Mouse (Mus musculus) cerebral cortex, adult 2 months (tissue): ENCODE measurements around the gene Slc39a2.

Source experiments
- WGBS: fragments of 180-500 bp; shearing (Covaris S2); methylation state at CpG from one replicate; pipeline ENCODE4 v1.1.7; 2018; 5-methylcytosine and 5-hydroxymethylcytosine counted together

Gene Slc39a2

DNA sequence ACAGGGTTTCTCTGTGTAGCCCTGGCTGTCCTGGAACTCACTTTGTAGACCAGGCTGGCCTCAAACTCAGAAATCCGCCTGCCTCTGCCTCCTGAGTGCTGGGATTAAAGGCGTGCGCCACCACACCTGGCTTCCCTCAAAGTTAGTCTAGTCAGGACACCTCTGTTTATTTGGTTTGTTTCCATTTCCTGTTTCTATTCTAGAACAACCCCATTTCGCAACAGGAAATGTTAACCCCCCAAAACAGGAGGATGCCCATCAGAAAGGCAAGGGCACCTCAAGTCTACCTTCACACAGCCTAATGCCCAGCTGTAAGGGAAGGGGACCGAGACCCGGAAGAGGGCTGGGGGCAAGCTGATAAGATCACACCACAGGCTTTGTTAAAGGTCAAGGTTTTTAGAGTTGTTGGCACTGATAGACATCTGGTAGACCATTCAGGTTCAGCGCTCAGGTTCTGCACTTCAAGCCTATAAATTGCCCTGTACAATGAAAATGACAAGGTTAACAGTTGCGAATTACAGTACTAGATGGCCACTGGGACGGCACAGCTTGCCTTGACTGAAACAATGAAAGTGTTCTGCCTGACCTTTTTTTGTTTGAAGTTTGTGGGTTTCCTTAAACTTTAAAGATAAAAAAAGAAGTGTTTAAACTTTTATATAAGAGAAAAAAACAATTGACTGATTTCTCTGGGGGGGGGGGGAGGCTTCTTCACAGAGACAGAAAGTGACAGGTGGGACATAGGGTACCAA, at the start of gene Slc39a2:
TSS of gene Slc39a2 (plus strand) at position 699 of the 749 bp plus-strand sequence.
- 91% methylated on average over 9 of the region's 9 CpGs for WGBS

DNA sequence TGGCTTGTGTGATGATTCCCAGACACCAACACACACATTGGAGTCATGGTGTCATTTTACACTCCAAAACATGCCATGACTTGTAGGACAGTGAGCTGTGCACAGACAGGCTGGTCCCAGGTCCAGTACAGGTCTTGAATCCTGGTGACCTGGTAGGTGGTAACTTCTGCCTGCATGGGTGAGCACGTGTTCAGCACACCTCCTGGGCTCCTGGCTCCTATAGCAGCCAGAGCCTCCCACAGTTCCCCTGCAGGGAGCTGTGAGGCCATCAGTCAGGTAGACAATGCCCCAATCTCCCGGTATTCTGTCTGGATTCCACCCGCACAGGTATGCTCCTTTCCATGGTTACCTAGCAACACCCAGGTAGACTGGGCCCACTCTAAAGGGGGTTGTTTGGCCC, 46.1 kb upstream of the Slc39a2 start:
- 62% methylated on average over 3 of the region's 3 CpGs for WGBS

DNA sequence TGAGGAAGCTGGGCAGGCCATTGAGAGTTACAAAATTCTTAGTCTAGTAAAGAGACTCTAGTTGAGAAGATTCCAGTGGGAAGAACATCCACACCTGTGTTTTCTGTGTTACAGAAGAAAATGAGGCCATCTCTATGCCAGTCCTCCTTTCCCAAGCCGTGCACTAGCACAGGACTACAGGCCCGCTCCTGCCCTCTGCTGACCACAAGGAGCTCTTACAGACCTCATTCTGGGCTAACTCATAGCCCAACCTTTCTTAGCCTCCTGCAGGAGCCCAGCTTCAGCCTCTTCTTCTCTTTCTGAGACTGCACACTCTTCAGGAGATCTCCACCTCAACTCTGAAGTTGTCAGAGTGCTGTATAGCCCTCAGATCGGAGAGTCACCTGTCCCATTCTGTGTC, 41.7 kb upstream of the Slc39a2 start:
- 59% methylated on average over 3 of the region's 3 CpGs for WGBS

DNA sequence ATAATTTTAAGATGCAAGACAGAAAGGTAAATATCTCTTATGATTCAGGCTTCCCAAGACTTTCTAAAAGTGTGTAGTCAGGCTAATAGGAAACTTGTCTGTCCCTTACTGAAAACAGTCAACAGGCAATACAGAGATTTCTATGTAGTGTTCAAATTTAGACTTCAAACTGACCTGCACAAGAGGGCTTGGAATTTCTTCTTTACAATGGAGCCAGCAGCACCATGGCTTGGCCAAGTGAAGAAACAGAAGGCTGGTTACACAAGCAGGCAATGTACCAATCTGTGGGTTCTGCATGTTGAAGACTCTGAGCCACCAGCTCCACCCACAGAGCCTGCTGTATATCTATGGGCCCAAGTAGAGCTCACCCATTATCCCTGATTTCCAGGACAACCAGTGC, 39.3 kb upstream of the Slc39a2 start, which contains the start of gene Ear6:
TSS of gene Ear6 (plus strand) at position 301 of the 400 bp plus-strand sequence.

DNA sequence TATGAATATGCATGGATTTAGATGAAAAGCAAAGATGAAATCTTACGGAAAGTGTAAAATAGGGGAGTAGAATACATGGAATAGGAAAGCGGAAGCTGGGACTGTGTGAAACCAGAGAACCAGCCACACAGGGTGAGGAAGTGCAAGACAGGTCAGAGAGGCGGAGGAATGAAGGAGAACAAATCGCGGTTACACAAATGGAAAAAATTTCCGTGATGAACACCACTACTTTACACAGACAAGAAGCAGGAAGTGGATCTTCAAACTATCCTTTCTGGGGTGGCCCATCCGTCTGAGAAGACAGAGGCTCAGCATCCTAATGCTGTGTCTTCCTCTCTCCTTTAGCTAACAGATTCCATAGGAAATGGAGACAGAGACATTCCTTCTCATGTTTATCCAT, 37.4 kb upstream of the Slc39a2 start:
- whole genome bisulfite sequencing = 83% methylated on average over 7 of the region's 7 CpGs

DNA sequence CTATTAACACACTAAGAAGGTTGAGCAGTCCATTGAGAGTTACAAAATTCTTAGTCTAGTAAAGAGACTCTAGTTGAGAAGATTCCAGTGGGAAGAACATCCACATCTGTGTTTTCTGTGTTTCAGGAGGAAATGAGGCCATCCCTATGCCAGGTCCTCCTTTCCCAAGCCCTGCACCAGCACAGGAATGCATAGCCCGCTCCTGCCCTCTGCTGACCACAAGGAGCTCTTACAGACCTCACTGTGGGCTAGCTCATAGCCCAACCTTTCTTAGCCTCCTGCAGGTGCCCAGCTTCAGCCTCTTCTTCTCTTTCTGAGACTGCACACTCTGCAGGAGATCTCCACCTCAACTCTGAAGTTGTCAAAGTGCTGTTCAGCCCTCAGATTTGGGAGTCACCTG, 29.1 kb upstream of the Slc39a2 start:
- WGBS = 26% methylated on average over 1 of the region's 1 CpGs

DNA sequence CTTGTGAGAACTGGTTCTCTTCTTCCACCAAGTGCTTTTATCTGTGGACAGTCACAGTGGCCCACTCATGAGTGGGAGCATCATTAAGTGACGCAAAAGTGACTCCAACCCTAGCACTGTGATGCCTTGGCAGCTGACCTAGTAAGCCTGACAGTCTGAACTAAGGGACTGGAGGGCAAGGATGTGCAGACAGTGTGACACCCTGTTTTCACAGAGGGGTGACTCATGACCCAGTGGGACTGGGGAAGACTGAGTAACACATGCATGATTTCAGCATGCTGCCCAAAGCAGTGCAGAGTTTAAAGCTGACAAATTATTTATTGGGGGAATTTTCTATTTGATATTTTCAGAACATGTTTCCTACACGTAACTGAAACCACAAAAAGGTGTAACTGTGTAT, 21.9 kb upstream of the Slc39a2 start:
- 77% methylated on average over 2 of the region's 2 CpGs for WGBS

DNA sequence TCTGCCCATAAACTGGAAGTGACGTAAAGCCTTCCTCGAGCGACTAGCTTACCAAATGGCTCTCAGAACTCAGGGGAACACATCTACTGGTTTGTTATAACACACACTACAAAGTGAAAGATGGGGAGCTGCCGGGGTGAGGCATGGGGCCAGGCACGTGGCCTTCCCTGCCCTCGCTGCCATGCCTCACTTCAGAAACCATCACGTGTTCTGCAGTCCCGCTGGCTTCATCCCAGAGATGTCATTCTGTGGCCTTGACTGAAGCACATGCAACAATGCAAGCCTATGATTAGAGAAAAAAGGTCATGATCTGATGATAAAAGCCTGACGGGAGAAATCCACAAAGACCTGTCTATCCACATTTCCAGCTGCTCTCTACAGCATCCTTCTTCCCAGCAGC, 20.9 kb upstream of the Slc39a2 start:
- 79% methylated on average over 9 of the region's 9 CpGs for WGBS

DNA sequence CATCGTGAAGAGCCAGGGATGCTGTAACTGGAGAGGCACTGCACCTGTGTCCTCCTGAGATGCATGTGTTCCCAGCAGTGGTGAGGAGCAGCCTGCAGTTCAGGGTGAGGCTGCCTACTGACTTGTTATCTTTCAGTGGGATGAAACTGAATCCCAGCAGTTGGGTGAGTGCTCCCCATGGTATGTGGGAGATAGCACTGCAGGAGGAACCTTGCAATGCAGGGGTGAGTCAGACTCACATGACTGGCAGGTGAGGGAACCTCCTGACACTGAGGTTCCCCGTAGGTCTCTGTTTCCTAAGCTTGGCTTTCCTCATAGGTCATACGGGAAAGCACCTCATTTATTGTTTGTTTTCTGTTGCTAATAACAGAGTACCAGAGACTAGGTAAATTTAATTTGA, 15.2 kb upstream of the Slc39a2 start:
- 84% methylated on average over 3 of the region's 3 CpGs for WGBS

DNA sequence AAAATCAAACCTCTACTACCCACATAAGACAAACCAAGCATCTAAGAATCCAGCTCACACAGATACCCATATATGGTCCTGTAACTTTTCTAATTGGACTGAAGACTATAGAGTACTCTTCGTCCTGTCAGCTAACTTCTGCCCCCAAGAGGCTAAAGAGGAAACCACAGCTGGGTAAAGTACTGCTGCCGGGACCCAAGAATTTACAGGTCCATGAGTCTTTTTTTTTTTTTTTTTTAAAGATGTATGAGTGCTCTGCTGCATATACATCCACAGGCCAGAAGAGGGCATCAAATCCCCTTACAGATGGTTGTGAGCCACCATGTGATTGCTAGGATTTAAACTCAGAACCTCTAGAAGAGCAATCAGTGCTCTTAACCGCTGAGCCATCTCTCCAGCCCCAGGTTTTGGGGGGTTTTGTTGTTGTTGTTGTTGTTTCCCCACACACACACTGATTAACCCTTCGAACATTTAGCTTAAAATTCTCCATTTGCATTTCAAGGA, 9.1 kb upstream of the Slc39a2 start:
- 0% methylated on average over 4 of the region's 4 CpGs for WGBS

DNA sequence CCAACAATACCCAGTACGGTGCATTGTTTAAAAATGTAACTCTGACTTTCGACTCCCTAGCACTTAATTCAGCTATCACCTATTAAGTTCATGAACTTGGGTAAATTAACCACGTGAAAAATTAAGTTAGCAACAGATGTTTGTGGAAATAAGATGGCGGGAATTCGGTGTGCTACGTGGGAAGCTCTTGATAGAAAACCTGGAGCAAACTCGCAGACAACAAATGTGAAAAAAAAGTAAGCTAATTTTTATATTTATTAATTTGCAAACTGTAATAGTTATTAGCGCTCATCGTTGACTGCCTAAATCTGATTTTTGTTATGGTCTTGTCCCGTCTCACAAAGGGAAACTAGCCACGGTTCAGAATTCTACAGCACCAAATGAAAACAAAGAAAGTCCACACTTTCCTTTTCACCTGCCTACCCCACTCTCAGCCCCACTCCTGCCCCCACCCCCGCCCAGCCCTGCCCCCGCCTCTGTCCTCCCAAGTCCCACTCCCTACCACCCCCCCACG, 8.6 kb upstream of the Slc39a2 start:
- WGBS = under 1% methylated on average over 14 of the region's 14 CpGs

DNA sequence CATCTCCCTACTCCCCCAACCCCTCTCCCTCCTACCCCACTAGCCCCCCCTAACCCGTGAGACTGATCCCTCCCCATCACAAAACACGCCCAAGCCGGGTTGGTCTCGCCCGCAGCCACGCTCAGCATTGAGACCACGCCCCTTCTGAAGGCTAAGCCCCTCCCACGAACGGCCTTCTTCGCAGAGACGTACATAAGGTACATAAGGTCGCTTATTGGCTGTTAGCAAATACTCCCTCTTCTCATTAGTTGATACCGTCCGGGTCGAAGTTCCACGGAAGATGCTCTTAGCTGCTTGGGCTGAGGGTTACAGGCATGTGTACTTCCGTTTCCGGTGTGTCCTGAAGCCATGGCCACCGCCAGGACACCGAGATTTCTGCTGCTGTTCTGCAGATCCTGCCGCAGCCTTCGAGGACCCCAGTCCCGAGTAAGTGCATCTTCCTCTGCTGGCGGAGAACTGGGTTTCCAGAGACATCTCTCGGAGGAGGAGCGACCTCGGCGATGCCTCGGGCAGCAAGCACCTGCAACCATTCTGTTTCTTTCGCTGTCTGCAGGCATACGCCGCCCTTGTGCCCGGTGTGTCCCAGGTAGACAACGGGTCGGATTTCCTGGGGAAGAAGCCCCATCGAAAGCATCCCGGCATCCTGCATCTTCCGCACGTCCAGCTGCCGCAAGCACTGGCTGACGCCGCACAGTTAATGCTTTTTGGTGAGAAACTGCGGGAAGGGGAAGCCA, 7.9 kb upstream of the Slc39a2 start, which contains the start of gene Mettl17:
TSS of gene Mettl17 (plus strand) at position 245 of the 734 bp plus-strand sequence.
- under 1% methylated on average over 43 of the region's 43 CpGs for WGBS

DNA sequence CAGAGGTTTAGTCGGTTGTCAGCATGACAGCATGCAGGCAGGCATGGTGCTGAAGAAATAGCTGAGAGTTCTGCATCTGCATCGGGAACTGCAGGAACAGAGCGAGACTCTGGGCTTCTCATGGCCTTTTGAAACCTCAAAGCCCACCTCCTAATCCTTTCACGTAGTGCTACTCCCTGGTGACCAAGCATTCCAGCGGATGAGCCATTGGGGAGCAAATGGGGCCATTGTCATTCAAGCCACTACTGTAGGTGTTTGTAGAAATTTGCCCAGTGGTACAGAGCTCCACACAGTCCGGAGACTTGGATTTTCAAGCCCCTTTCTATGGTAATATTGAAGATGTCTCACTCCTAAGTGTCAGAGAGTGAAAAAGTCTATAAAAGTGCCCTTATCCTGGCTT, 6.6 kb upstream of the Slc39a2 start:
- WGBS = 54% methylated on average over 6 of the region's 6 CpGs

DNA sequence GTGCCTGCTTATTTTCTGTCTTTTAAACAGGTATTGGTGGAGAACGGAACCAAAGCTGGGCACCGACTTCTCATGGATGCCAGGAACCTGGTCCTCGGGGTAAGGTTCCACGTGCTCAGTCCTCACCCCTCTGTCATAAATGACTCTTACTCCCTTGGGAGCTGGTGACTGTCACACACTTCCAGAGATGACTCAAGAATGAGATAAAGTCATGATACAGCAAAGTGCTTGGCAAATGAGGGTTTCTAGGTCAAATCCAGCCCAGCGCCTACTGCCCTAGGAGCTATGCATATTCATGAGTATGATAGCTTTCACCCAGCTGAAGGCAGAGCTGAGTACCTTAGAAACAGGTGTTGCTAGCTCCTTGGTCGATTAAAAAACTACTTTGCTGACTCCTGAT, 2.9 kb upstream of the Slc39a2 start:
- WGBS = 87% methylated on average over 6 of the region's 6 CpGs

DNA sequence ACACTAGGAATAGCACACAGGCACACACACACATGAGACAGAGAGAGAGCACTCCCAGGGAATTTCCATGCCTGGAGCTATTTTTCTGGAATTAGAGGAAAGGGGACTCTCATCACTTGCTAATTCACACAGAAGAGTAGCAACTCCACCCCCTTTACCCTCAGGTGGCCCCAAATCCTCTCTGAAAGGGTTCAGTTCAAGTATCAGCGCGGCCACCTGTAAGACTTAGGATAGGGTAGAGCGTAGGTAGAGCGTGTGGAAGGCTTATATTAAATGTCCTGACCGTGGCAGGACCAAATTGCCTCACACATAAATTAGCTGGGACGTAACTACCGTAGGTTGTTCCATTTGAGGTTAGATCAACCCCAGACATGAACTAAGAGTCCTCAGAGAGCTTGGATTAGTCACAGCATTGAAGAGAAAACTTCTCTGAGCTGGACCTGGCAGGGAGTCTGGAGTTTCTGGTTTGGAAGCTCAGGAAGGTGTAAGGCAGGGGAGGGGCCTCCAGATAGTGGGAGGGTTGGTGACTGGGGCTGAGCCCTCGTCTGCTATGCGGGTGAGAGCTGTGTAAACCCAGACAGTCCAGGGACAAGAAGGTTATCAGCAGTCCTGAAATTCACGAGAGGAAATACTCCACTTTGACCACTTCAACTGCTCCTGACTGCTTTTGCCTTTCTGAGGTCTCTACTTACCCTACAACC, 555 bp downstream of the Slc39a2 start:
- WGBS = 68% methylated on average over 10 of the region's 10 CpGs

DNA sequence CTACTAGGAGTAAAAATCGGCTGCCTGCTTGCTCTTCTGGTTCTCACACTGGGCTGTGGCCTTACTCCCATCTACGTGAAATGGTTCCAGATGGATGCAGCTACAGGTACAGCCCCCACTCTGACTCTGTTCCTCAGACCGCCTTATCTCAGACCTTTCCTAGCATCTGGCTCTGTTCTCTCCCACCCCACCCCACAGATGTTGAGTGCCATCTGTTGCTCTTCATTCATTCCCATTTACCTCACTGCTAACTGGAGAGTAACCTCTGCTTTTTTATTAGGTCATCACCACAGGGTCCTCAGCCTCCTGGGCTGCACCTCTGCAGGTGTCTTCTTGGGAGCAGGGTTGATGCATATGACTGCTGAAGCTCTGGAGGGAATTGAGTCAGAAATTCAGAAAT, 1.1 kb downstream of the Slc39a2 start:
- 68% methylated on average over 3 of the region's 3 CpGs for WGBS

DNA sequence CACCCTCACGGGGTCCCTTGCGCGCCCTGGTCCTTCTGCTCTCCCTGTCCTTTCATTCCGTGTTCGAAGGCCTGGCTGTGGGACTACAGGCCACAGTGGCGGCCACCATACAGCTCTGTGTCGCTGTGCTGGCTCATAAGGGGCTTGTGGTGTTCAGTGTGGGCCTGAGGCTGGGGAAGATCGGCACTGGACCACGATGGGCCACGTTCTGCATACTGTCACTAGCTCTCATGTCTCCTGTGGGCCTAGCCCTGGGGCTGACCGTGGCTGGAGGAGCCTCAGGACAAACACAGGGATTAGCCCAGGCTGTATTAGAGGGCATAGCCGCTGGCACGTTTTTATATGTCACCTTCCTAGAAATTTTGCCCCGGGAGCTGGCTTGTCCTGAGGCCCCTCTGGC, 2.4 kb downstream of the Slc39a2 start:
- 86% methylated on average over 14 of the region's 14 CpGs for WGBS

DNA sequence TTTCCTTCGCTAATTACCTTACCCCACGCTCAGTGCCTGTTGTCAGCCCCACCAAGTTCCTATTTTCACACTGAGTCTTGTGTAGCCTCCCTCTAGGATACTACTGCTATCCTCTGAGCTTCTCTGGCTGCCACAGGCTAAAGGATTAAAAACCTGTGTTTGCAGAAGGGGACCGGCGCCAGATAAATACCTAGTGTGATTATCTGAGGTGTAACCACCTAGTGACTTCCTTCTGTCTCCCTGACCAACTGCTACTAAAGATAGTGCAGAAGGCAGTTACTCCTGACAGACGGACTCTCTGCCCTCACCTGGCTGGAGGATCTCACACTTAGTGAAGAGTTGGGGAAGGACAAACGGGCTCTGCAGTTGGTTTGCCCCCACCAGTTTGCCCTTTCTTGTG, 3.3 kb downstream of the Slc39a2 start:
- WGBS = 82% methylated on average over 6 of the region's 6 CpGs

DNA sequence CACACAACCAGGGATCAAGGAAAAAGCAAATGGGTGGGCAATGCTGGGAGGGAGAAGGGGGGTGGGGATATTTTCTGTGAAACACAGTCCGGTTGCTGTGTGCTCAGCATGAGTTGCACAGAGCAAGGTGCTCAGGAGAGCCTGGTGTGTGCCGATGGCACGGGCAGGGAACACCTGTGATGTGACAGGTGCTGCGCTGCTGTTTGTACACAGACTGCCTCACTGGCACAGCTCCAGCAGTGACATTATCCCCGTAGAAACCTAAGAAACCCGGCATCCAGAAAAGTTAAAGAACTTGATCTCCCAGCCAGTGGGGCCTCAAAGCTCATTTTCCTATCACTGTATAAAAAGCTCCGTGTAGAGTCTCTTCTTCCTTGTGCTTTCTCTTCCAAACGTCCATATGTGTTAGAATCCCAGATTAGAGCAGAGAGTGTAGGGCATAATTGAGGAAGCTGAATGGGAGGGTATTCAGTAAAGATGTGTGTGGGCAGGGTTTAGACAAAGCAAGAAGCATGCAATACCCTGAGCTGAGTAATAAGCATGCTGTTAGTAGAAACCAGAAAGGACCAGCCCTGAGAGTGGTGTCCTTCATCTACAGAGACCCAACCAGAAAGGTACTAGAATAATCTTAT, 4.0 kb downstream of the Slc39a2 start:
- 47% methylated on average over 8 of the region's 8 CpGs for WGBS

DNA sequence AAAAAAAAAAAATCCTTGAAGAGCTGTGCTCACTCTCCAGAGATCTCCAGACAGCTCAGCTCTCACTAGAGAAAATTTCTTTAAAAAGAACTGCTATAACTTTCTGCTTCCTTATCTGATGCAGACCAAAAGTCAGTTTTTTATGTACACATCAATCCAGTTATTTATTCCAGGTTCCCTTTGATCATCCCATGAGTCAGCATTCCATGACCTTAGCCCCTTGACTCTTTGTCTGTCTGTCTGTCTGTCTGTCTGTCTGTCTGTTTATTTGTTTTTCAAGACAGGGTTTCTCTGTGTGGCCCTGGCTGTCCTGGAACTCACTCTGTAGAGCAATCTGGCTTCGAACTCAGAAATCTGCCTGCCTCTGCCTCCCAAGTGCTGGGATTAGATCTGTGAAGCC, 6.7 kb downstream of the Slc39a2 start:
- 97% methylated on average over 1 of the region's 1 CpGs for WGBS

DNA sequence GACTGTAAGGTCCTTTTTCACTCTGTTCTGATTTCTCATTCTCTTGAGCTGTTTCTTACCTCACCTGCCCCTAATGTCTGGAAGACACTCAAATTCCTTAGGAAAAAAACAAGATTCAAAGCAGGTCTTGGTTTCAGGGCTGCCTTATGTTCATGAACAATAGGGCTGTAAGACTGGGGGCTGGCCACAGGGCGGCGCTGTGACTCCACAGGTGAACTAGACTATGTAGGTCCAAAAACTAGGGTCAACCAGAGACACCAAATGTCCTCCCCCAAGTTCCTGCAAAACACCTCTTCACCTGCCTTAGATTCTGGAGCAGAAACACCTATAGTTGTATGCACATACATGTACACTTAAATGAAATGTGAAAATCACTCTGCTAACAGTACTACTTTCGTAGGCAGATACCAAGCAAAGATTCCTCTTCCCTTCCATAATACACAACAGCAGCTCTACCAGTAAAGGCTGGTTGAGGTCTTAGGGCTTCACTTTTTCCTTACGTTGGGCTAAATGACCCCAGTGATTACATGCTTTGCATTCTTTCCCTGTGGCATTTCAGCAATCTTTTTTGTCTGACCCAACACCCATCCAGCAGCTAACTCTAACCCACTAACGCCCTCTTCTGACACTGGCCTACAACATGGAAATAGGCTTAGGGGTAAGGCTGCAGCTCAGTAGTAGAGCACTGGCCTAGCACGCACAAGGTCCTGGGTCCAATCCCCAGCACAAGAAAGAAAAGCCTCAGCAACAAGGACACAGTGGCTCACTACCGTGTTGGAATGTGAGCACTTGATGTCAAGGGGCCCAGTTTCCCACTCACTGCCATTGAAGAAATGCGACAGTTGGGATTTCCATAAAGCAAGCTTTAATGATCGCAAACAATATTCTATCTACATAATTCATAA, 10.4 kb downstream of the Slc39a2 start:
- WGBS = 58% methylated on average over 9 of the region's 9 CpGs
